Mouse (Mus musculus): ENCODE data around the gene Uvrag.

- TF ChIP-seq POLR2A (IDR thresholded peaks at IDR 0.05; ENCODE audit: extremely low read depth, insufficient read depth, low read length) (no peak), CTCF (IDR thresholded peaks at IDR 0.05; ENCODE audit: low read depth, low read length) (no peak)
Measured at GRCm38 (mm10) chr7:98939194-98939593, 201.7 kb downstream of the Uvrag start.
